Mouse (Mus musculus): ENCODE measurements around the gene Coro2a. TPM values are rescaled to one million over a fixed set of nuclear protein-coding genes. Genes with fewer than 3 reads are reported as not detected.
A peak's percentile ranks its signal among the peaks of the same experiment; 100 is the strongest.
"Not testable (repeated sequence)": the region's sequence is repeated elsewhere in the genome, so short reads cannot be mapped to it uniquely, and the experiment has no call there.

Gene Coro2a
- polyA plus RNA-seq (2016; fragmentation: Nextera tagmentation; extraction: Ambion mirVana): 0.89 and 1.4 TPM in 2 replicates

DNA sequence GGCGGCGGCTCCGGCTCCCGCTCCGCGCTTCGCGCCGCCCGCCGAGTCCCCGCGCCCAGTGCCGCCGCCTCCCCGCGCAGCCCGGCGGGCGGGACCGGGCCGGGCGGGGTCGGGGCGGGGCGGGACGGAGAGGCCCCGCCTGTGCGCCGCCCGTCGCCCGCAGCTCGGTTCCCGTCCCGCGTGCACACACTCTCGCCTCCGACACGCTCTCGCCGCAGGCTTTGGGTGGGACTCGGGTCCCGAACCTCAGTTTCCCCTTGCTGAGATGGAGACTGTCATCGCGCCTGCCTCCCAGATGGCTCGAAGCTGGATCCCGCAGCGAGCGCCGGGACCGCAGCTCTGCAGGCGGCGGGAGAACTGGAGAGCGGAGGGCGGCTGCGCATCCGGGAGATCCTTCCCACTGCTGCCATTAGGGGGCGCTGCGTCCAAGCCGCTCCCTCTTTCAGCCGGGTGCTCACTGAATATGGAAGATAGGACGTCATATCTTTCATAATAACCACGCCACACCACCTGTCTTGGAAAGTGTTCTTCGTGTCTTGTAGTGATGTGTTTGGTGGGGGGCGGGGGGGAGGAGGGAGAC, at the start of gene Coro2a:
Gene Coro2a, minus strand, starts transcription at position 359 of the 580 bp plus-strand sequence.
- H3K27ac ChIP-seq: peak within 1 kb of the TSS; percentile 45

DNA sequence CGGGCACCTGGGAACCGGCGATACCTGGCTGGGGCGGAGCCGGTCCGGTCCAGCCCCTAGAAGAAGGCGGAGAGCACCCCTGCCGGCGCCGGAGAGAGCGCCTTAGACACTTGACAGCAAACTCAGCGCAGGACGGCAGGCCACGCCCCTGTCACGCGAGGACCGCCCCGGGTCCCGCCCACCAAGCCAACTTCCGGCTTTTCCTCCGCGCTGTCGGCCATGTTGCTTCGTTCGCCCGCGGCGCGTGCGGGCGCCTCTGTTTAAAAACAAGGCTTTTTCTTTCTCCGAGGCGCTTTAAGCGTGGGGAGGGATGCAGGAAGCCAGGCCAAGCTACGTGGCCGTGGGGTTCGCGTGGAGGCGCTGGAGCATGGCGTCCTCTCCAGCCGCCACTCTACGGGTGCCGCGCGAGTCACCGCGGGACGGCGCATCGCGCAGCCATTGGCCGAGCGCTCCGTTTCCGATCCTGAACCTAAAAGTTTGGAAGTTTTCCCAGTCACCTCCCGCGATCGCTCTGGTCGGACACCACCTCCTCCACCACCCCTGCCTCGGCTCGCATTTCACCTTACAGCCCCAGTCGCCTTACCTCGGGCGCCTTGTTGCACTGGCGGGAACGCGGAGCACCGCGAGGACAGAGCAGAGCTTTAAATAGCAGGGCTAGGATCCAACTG, 48.2 kb upstream of the Coro2a start, which contains the start of gene Tbc1d2:
Gene Tbc1d2, minus strand, starts transcription at position 124 of the 668 bp plus-strand sequence.
- no peaks in the 10 kb centered on the region for H3K36me3 ChIP-seq
- DNase-seq (ENCODE audit: low spot score): peak; percentile 97
- WGBS: under 1% methylated on average over 69 of the region's 69 CpGs
- H3K4me3 ChIP-seq: peak within 1 kb of the TSS; percentile 70
- H3K27ac ChIP-seq: peak within 1 kb of the TSS; percentile 97
- 0 out of 2 replicates have a peak, but pooled peaks cover 12% of the 10 kb centered on the region for H3K4me1 ChIP-seq
- H3K27me3 ChIP-seq (ENCODE audit: insufficient read depth, poor library complexity, severe bottlenecking): peaks cover 54% of the 10 kb centered on the region
- no peaks in the 10 kb centered on the region for H3K9me3 ChIP-seq

More for the DNA sequence above, at the start of gene Coro2a:
- 2% methylated on average over 61 of the region's 66 CpGs for WGBS
- Histone ChIP-seq H3K4me3 (peak within 1 kb of the TSS; percentile 64), H3K4me1 (peaks cover 19% of the 10 kb centered on the region), H3K9me3 (no peaks in the 10 kb centered on the region), H3K36me3 (no peaks in the 10 kb centered on the region), H3K27me3 (ENCODE audit: insufficient read depth, poor library complexity, severe bottlenecking) (peaks cover 98% of the 10 kb centered on the region)
- no peak for DNase-seq (ENCODE audit: low spot score)

- Histone ChIP-seq H3K27ac (no peak overlapping the region), H3K4me1 (0 out of 2 replicates have a peak, but pooled peaks cover 12% of the 10 kb centered on the region), H3K27me3 (ENCODE audit: insufficient read depth, poor library complexity, severe bottlenecking) (peaks cover 47% of the 10 kb centered on the region), H3K9me3 (no peaks in the 10 kb centered on the region), H3K36me3 (no peaks in the 10 kb centered on the region), H3K4me3 (peak overlapping the region; percentile 70)
- 52% methylated on average over 4 of the region's 4 CpGs for WGBS
- no peak for DNase-seq (ENCODE audit: low spot score)
Measured at GRCm38 (mm10) chr4:46649161-46649560, 47.2 kb upstream of the Coro2a start.

DNA sequence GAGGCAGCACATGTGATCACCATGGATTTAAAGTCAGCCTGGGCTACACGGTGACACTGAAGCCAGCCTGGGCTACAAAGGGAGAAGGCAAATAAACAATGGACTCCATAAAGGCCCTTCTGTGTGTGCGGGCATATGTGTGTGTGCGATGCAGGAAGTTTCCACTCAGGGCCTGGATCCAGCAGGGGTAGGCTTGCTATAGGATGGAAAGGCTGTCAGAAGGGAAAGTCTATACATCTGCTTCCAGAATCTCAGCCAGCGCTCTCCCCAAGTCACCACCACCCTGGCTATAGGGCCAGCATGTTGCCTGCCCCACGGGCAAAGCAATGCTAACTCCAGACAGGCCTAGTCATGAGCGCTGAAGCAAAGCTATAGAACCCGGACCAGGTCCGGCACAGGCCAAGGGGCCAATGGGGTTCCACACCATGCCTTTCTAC, 41.7 kb upstream of the Coro2a start:
- no peak for DNase-seq (ENCODE audit: low spot score)
- no peak overlapping the region for H3K27ac ChIP-seq
- 85% methylated on average over 8 of the region's 8 CpGs for WGBS
- H3K27me3 ChIP-seq (ENCODE audit: insufficient read depth, poor library complexity, severe bottlenecking): peaks cover 13% of the 10 kb centered on the region
- H3K4me1 ChIP-seq: 0 out of 2 replicates have a peak, but pooled peaks cover 3% of the 10 kb centered on the region
- no peak overlapping the region for H3K4me3 ChIP-seq
- H3K36me3 ChIP-seq: no peaks in the 10 kb centered on the region
- H3K9me3 ChIP-seq: no peaks in the 10 kb centered on the region

GRCm38 (mm10) chr4:46642924-46643675, 41.1 kb upstream of the Coro2a start:
- no peak for DNase-seq (ENCODE audit: low spot score)
- no peaks in the 10 kb centered on the region for H3K9me3 ChIP-seq
- 0 out of 2 replicates have a peak, but pooled peaks cover 3% of the 10 kb centered on the region for H3K4me1 ChIP-seq
- 67% methylated on average over 8 of the region's 8 CpGs for WGBS
- peaks cover 7% of the 10 kb centered on the region for H3K27me3 ChIP-seq (ENCODE audit: insufficient read depth, poor library complexity, severe bottlenecking)
- 0 out of 2 replicates have a peak overlapping the region, but pooled peaks have one; percentile 11 for H3K27ac ChIP-seq
- no peak overlapping the region for H3K4me3 ChIP-seq
- no peaks in the 10 kb centered on the region for H3K36me3 ChIP-seq

- H3K36me3 ChIP-seq: no peaks in the 10 kb centered on the region
- 80% methylated on average over 4 of the region's 4 CpGs for WGBS
- no peak overlapping the region for H3K4me3 ChIP-seq
- H3K27me3 ChIP-seq (ENCODE audit: insufficient read depth, poor library complexity, severe bottlenecking): no peaks in the 10 kb centered on the region
- DNase-seq (ENCODE audit: low spot score): no peak
- no peak overlapping the region for H3K27ac ChIP-seq
- 0 out of 2 replicates have a peak, but pooled peaks cover 3% of the 10 kb centered on the region for H3K4me1 ChIP-seq
- H3K9me3 ChIP-seq: no peaks in the 10 kb centered on the region
Measured at GRCm38 (mm10) chr4:46641283-46641682, 39.3 kb upstream of the Coro2a start.

DNA sequence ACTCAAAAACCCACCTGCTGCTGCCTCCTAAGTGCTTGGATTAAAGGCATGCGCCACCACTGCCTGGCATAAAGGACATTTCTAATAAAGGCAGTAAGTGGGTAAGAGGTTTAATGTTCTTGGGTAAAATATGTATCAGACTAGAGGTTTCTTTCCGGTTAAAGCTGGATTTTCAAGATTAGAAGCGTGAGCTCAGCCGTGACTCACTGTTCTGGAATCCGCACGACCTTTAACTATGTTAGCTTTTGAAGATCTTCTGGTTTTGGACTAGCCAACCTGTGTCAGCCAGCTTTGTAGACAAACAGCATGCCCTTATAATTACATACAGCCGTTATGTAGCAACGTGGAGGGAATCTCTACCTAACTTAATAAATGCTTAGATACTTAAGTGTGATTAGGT, 37.9 kb upstream of the Coro2a start:
- H3K4me3 ChIP-seq: no peak overlapping the region
- 0 out of 2 replicates have a peak, but pooled peaks cover 4% of the 10 kb centered on the region for H3K27me3 ChIP-seq (ENCODE audit: insufficient read depth, poor library complexity, severe bottlenecking)
- 69% methylated on average over 8 of the region's 8 CpGs for WGBS
- no peak overlapping the region for H3K27ac ChIP-seq
- H3K9me3 ChIP-seq: no peaks in the 10 kb centered on the region
- H3K36me3 ChIP-seq: no peaks in the 10 kb centered on the region
- DNase-seq (ENCODE audit: low spot score): no peak
- 0 out of 2 replicates have a peak, but pooled peaks cover 3% of the 10 kb centered on the region for H3K4me1 ChIP-seq

DNA sequence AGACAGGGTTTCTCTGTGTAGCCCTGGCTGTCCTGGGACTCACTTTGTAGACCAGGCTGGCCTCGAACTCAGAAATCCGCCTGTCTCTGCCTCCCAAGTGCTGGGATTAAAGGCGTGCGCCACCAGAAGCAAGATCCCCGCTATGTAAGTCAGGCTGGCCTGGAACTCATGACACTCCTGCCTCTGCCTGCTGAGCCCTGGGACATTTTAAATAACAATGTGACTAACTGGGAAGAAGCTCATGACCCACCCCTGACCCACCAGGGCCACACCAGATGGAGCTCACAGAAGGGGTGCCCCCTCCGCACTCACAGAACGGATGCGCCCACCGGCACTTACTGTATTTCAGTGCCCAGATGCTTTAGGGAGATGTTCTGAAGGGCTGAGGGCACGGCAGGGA, 35.2 kb upstream of the Coro2a start:
- H3K36me3 ChIP-seq; H3K9me3 ChIP-seq; H3K4me1 ChIP-seq; DNase-seq (ENCODE audit: low spot score); H3K4me3 ChIP-seq; H3K27ac ChIP-seq: not testable (repeated sequence)
- H3K27me3 ChIP-seq (ENCODE audit: insufficient read depth, poor library complexity, severe bottlenecking): peaks cover 15% of the 10 kb centered on the region; the same call in 1 of the 2 replicates
- 91% methylated on average over 10 of the region's 10 CpGs for WGBS

DNA sequence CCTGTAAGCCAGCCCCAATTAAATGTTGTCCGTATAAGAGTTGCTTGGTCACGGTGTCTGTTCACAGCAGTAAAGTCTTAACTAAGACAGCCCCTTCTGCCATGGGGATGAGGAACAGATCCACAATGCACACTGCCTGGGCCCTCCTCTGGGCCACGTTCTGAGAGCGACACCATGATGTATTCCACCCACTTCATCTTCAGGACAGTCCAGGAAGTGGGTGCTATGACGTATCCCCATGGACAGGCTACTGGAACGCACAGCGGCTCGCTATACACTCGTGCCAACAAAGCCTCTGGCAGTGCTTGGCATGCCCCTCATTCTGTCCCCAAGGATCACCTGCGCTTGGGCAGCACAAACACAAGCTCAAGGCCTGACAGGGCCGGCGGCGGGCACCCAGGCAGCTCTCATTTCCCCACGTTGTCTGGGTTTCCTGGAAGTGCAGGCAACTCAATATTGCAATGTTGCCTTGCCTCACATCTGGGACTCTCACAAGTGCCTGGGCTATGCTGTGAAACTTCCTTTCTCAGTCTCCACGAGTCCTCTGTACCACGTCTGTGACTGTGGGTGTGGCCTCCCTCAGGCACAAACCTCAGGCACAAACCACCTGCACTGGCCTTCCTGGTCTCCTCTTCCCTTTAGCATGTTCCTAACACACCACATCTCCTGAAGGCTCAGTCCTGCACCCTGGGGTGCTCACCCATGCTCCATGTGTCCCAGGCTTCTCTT, 33.9 kb upstream of the Coro2a start:
- peaks cover 15% of the 10 kb centered on the region; the same call in 1 of the 2 replicates for H3K27me3 ChIP-seq (ENCODE audit: insufficient read depth, poor library complexity, severe bottlenecking)
- no peak for DNase-seq (ENCODE audit: low spot score)
- no peaks in the 10 kb centered on the region for H3K36me3 ChIP-seq
- no peaks in the 10 kb centered on the region for H3K4me1 ChIP-seq
- H3K27ac ChIP-seq: no peak overlapping the region
- no peak overlapping the region for H3K4me3 ChIP-seq
- H3K9me3 ChIP-seq: no peaks in the 10 kb centered on the region
- 84% methylated on average over 16 of the region's 16 CpGs for WGBS

DNA sequence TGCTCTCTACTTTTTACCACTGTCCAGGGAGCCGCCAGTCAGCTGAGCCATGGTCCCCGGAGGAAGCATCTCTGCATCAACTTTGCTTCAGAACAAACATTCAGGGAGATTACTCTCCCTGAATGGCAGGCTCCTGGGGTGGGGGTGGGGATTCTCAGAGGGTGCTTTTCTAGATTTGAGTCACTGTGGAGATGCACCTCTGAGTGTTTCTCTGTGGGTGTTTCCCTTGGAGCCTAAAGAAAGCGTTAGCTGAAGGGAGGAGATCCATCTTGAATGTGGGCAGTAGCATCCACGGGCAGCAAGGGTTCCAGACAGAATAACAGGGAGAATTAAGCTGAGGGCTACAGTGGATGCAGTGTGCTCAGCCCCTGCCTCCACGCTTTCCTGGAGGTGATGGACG, 32.9 kb upstream of the Coro2a start:
- 53% methylated on average over 6 of the region's 6 CpGs for WGBS

DNA sequence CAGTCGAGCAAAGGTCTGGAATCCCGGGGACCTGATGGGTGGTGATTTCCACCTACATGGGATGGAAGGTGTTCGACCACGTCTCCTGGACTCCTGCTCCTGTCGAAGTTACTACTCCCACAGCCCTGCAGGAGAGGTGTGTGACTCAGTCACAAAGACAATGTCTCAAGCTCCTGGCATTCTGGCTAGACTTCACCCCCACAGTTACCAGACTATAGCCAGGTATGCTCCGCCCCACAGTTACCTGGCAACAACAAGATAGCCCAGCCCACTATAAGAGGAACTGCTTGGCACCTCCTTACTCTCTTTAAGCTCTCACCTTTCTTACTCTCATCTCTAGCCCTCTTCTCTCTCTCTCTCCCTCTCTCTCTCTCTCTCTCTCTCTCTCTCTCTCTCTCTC, 31.6 kb upstream of the Coro2a start:
- not testable (repeated sequence) for H3K36me3 ChIP-seq; H3K27ac ChIP-seq; DNase-seq (ENCODE audit: low spot score); H3K4me3 ChIP-seq; H3K9me3 ChIP-seq
- Histone ChIP-seq H3K4me1 (peaks cover 13% of the 10 kb centered on the region), H3K27me3 (ENCODE audit: insufficient read depth, poor library complexity, severe bottlenecking) (peaks cover 15% of the 10 kb centered on the region; the same call in 1 of the 2 replicates)
- 63% methylated on average over 6 of the region's 6 CpGs for WGBS

More for the DNA sequence above, 32.9 kb upstream of the Coro2a start:
- no peak overlapping the region for H3K4me3 ChIP-seq
- H3K9me3 ChIP-seq: no peaks in the 10 kb centered on the region
- DNase-seq (ENCODE audit: low spot score): no peak
- H3K36me3 ChIP-seq: no peaks in the 10 kb centered on the region
- peaks cover 15% of the 10 kb centered on the region; the same call in 1 of the 2 replicates for H3K27me3 ChIP-seq (ENCODE audit: insufficient read depth, poor library complexity, severe bottlenecking)
- no peaks in the 10 kb centered on the region for H3K4me1 ChIP-seq
- H3K27ac ChIP-seq: no peak overlapping the region

DNA sequence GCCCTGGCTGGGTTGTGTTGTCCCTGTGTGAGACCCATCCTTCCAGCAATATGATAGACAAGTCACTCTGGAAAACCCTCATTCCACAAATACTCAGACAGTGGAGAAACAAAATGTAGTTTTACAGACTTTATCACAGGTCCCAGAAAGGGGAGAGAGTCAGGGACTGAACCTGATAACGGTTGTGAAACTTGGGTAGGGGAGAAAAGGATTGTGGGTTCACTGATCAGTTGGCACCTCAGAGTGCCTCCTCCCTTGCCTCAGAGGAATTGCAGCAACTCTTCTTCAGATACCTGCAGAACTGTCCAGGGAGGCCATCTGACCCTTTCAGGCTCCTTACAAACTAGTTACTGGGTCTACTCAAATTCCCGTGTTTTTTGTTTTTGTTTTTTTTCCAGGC, 30.5 kb upstream of the Coro2a start:
- no peak for DNase-seq (ENCODE audit: low spot score)
- WGBS: 53% methylated on average over 2 of the region's 2 CpGs
- Histone ChIP-seq H3K27me3 (ENCODE audit: insufficient read depth, poor library complexity, severe bottlenecking) (peaks cover 21% of the 10 kb centered on the region; the same call in 1 of the 2 replicates), H3K4me3 (no peak overlapping the region), H3K36me3 (no peaks in the 10 kb centered on the region), H3K9me3 (no peaks in the 10 kb centered on the region), H3K4me1 (peaks cover 20% of the 10 kb centered on the region), H3K27ac (no peak overlapping the region)

All from heart, embryonic 10.5 days (tissue).